Mouse (Mus musculus): ENCODE measurements around the gene Phb2.
A peak's percentile ranks its signal among the peaks of the same experiment; 100 is the strongest.

Gene Phb2

GRCm38 (mm10) chr6:124724472-124724871 lies 12.3 kb downstream of the Phb2 start:
- DNase-seq: no peak

- DNase-seq: no peak
Measured at GRCm38 (mm10) chr6:124728621-124729020, 16.5 kb downstream of the Phb2 start.

GRCm38 (mm10) chr6:124729850-124730705 lies 17.9 kb downstream of the Phb2 start:
- DNase-seq: no peak

GRCm38 (mm10) chr6:124731038-124731437 lies 18.9 kb downstream of the Phb2 start:
- DNase-seq: no peak

GRCm38 (mm10) chr6:124732476-124733370 lies 20.6 kb downstream of the Phb2 start:
- DNase-seq: peak; percentile 72

GRCm38 (mm10) chr6:124734417-124734816 lies 22.3 kb downstream of the Phb2 start:
- DNase-seq: no peak

GRCm38 (mm10) chr6:124737040-124737439 lies 24.9 kb downstream of the Phb2 start:
- no peak for DNase-seq

GRCm38 (mm10) chr6:124738511-124739023 lies 26.4 kb downstream of the Phb2 start, which contains the start of gene Ptpn6:
Gene Ptpn6 (minus strand): TSS chr6:124738714.
- peak; percentile 70 for DNase-seq

GRCm38 (mm10) chr6:124739231-124739796 lies 27.2 kb downstream of the Phb2 start:
- no peak for DNase-seq

- peak; percentile 64 for DNase-seq
Measured at GRCm38 (mm10) chr6:124740211-124740887, 28.2 kb downstream of the Phb2 start.

- DNase-seq: peak; percentile 90
Measured at GRCm38 (mm10) chr6:124740888-124741761, 29.0 kb downstream of the Phb2 start, which contains the start of gene Grcc10. Gene Grcc10 (minus strand): TSS chr6:124741374.

- DNase-seq: no peak
Measured at GRCm38 (mm10) chr6:124741842-124742241, 29.7 kb downstream of the Phb2 start.

- no peak for DNase-seq
Measured at GRCm38 (mm10) chr6:124742839-124743514, 30.8 kb downstream of the Phb2 start.

- no peak for DNase-seq
Measured at GRCm38 (mm10) chr6:124743647-124744046, 31.5 kb downstream of the Phb2 start.

GRCm38 (mm10) chr6:124744755-124745321 lies 32.7 kb downstream of the Phb2 start:
- peak; percentile 4 for DNase-seq

GRCm38 (mm10) chr6:124745490-124746295 lies 33.6 kb downstream of the Phb2 start:
- DNase-seq: peak; percentile 94

GRCm38 (mm10) chr6:124746296-124746605 lies 34.1 kb downstream of the Phb2 start:
- DNase-seq: no peak

- DNase-seq: no peak
Measured at GRCm38 (mm10) chr6:124746654-124747632, 34.8 kb downstream of the Phb2 start.

Data from liver (tissue).